Mouse (Mus musculus) liver, embryonic 14.5 days (tissue): ENCODE measurements around the gene Pxdc1. TPM values are rescaled to one million over a fixed set of nuclear protein-coding genes. Genes with fewer than 3 reads are reported as not detected.
A peak's percentile ranks its signal among the peaks of the same experiment; 100 is the strongest.

Source experiments
- ATAC-seq: fragments of 200-750 bp; cut with Nextera tagmentation; 2 replicates; pipeline ENCODE4 v1.8.0; 2017; ENCODE audit warnings: moderate number of reproducible peaks, mild to moderate bottlenecking, moderate library complexity; ENCODE audit not compliant: insufficient read depth
- DNase-seq, 3 experiments: peaks; one replicate each; pipeline ENCODE4 v3.0.0-alpha.2; 2012 to 2013; ENCODE audit warnings: low read depth in 3 of 3, low spot score in 3 of 3
- H3K27ac ChIP-seq: fragments of 300-500 bp; sonication (generic); 2 replicates; pipeline ENCODE4 v1.5.1; 2014; ENCODE audit warnings: moderate library complexity, mild to moderate bottlenecking, control low read depth, inconsistent platforms
- H3K27me3 ChIP-seq: fragments of 300-500 bp; sonication (generic); 2 replicates; pipeline ENCODE4 v1.6.1; 2014; ENCODE audit warnings: mild to moderate bottlenecking, low read length, moderate library complexity; ENCODE audit not compliant: control insufficient read depth, insufficient read depth
- H3K36me3 ChIP-seq: fragments of 300-500 bp; sonication (generic); replicated peaks from 2 replicates; pipeline ENCODE4 v1.6.1; 2014; ENCODE audit warnings: low read depth; ENCODE audit not compliant: control insufficient read depth, insufficient read depth
- H3K4me1 ChIP-seq, 2 experiments: fragments of 200-500 bp in 1 of 2; fragments of 300-500 bp in 1 of 2; sonication (generic) in 1 of 2; replicated peaks; 2 replicates each; pipeline ENCODE4 v1.6.1; 2012 to 2014; ENCODE audit warnings: antibody characterized with exemption in 1 of 2, inconsistent platforms in 1 of 2, low read length in 1 of 2; ENCODE audit not compliant: control insufficient read depth in 2 of 2, insufficient read depth in 2 of 2
- H3K4me2 ChIP-seq: fragments of 300-500 bp; sonication (generic); 2 replicates; pipeline ENCODE4 v1.6.1; 2014; ENCODE audit warnings: low read depth, mild to moderate bottlenecking, control low read depth, moderate library complexity
- H3K4me3 ChIP-seq, 2 experiments: fragments of 200-500 bp in 1 of 2; fragments of 300-500 bp in 1 of 2; sonication (generic) in 1 of 2; 2 replicates each; pipeline ENCODE4 v1.5.1; 2012 to 2014; ENCODE audit warnings: low read depth in 2 of 2, low read length in 2 of 2, mild to moderate bottlenecking in 2 of 2, control low read depth in 1 of 2, inconsistent platforms in 1 of 2, moderate library complexity in 1 of 2; ENCODE audit not compliant: insufficient read depth in 1 of 2
- H3K9ac ChIP-seq: fragments of 300-500 bp; sonication (generic); replicated peaks from 2 replicates; pipeline ENCODE4 v1.6.1; 2014; ENCODE audit warnings: mild to moderate bottlenecking, control low read depth, moderate library complexity
- H3K9me3 ChIP-seq: fragments of 300-500 bp; sonication (generic); 2 replicates; pipeline ENCODE4 v1.6.1; 2016; ENCODE audit warnings: low read length, mixed read lengths; ENCODE audit not compliant: control insufficient read depth
- CTCF ChIP-seq: IDR thresholded peaks from 2 replicates; pipeline ENCODE4 v1.5.1; 2016; ENCODE audit warnings: antibody characterized with exemption, low read depth, control low read depth
- EP300 ChIP-seq: IDR thresholded peaks from 2 replicates; pipeline ENCODE4 v1.6.1; 2016; ENCODE audit warnings: antibody characterized with exemption, low read depth
- WGBS: fragments of 180-500 bp; shearing (Covaris S2); extraction: QIAGEN DNeasy Blood & Tissue Kit; methylation state at CpG from one replicate; pipeline ENCODE4 v1.1.7; 2014; ENCODE audit not compliant: insufficient replicate concordance; 5-methylcytosine and 5-hydroxymethylcytosine counted together
- polyA plus RNA-seq, 2 experiments: library from polyadenylated mRNA; depleted of rRNA in 1 of 2; stranded (reverse) in 1 of 2; unstranded in 1 of 2; fragments of >200 nt; fragmentation: Nextera tagmentation in 1 of 2; extraction: Ambion mirVana in 1 of 2; gene quantifications; 2 replicates each; pipeline versions ENCODE4 v1.2.1 to v1.2.3; 2012 to 2014

Gene Pxdc1
- polyA plus RNA-seq, 2 experiments = 8.1 to 9.3 TPM

- ATAC-seq = no peak
- H3K9ac ChIP-seq = no peak overlapping the region
- H3K4me3 ChIP-seq = no peak overlapping the region
- no peak for TF ChIP-seq EP300
- no peak for TF ChIP-seq CTCF
- H3K27me3 ChIP-seq = peaks cover 10% of the 10 kb centered on the region
- no peak for DNase-seq
- H3K27ac ChIP-seq = no peak overlapping the region
- H3K4me2 ChIP-seq = no peak overlapping the region
- H3K36me3 ChIP-seq = no peaks in the 10 kb centered on the region
- no peaks in the 10 kb centered on the region for H3K9me3 ChIP-seq
- peaks cover 0 to 3% of the 10 kb centered on the region in 2 experiments; a peak in 1 of 4 replicates for H3K4me1 ChIP-seq
- WGBS = 62% methylated on average over 7 of the region's 7 CpGs
Measured at GRCm38 (mm10) chr13:34646240-34646750, 7.0 kb downstream of the Pxdc1 start.

GRCm38 (mm10) chr13:34645519-34645918 is 7.8 kb downstream of the Pxdc1 start:
- ATAC-seq (no peak), DNase-seq (no peak)
- Histone ChIP-seq H3K9me3 (no peaks in the 10 kb centered on the region), H3K27me3 (peaks cover 2% of the 10 kb centered on the region), H3K4me3 (no peak overlapping the region), H3K9ac (no peak overlapping the region), H3K36me3 (no peaks in the 10 kb centered on the region), H3K4me2 (no peak overlapping the region), H3K27ac (no peak overlapping the region), H3K4me1 (peaks cover 0 to 3% of the 10 kb centered on the region in 2 experiments; a peak in 1 of 4 replicates)
- TF ChIP-seq CTCF = no peak
- no peak for TF ChIP-seq EP300
- WGBS = 75% methylated on average over 5 of the region's 5 CpGs

DNA sequence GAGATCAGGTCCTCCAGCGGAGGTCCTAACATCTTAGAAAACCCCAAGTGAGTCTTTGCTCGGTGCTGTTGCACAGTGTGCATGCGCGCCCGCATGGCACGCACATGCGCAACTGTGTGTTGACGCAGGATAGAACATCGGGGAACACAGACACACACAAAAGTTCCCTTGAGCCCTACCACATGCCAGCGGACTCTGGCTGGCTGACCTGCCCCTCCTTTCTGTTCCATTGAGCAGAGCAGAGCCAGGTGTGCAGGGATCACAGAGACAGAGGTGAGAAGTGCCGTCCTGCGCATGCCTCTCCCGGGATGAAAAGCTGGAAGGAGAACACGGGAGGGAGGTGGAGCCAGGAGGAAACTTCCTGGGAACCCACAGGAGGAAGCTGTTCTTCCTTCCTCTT is 8.9 kb downstream of the Pxdc1 start:
- ATAC-seq (no peak), DNase-seq (no peak)
- H3K4me1 ChIP-seq = peaks cover 0 to 3% of the 10 kb centered on the region in 2 experiments; a peak in 1 of 4 replicates
- no peak overlapping the region for H3K4me3 ChIP-seq
- H3K4me2 ChIP-seq = no peak overlapping the region
- no peak overlapping the region for H3K27ac ChIP-seq
- TF ChIP-seq CTCF = no peak
- TF ChIP-seq EP300 = no peak
- no peaks in the 10 kb centered on the region for H3K36me3 ChIP-seq
- WGBS = 59% methylated on average over 14 of the region's 14 CpGs
- no peaks in the 10 kb centered on the region for H3K27me3 ChIP-seq
- H3K9ac ChIP-seq = no peak overlapping the region
- no peaks in the 10 kb centered on the region for H3K9me3 ChIP-seq

DNA sequence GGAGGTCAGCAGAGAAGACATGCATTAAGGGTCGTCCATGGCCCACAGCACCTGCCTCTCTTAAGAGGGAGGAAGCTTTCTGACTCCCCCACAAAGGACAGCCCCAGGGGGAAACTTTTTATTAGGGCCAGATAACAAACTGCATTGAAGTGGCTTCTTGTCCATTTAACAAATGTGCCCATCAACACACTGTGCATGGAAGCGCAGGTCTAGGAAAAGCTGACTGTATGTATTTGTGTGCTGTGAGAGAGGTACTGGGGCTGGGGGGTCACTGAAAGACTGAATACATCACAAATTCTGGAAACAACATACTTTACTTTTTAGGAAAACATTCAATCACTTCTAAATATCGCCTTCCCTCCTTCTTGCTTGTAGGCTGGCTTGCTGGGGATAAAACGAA is 9.4 kb downstream of the Pxdc1 start:
- Histone ChIP-seq H3K36me3 (no peaks in the 10 kb centered on the region), H3K9me3 (no peaks in the 10 kb centered on the region), H3K9ac (no peak overlapping the region), H3K4me2 (no peak overlapping the region), H3K4me1 (no peaks in the 10 kb centered on the region), H3K4me3 (no peak overlapping the region), H3K27me3 (no peaks in the 10 kb centered on the region), H3K27ac (no peak overlapping the region)
- WGBS = 56% methylated on average over 4 of the region's 4 CpGs
- no peak for DNase-seq
- TF ChIP-seq EP300 (no peak), CTCF (no peak)
- ATAC-seq = no peak

DNA sequence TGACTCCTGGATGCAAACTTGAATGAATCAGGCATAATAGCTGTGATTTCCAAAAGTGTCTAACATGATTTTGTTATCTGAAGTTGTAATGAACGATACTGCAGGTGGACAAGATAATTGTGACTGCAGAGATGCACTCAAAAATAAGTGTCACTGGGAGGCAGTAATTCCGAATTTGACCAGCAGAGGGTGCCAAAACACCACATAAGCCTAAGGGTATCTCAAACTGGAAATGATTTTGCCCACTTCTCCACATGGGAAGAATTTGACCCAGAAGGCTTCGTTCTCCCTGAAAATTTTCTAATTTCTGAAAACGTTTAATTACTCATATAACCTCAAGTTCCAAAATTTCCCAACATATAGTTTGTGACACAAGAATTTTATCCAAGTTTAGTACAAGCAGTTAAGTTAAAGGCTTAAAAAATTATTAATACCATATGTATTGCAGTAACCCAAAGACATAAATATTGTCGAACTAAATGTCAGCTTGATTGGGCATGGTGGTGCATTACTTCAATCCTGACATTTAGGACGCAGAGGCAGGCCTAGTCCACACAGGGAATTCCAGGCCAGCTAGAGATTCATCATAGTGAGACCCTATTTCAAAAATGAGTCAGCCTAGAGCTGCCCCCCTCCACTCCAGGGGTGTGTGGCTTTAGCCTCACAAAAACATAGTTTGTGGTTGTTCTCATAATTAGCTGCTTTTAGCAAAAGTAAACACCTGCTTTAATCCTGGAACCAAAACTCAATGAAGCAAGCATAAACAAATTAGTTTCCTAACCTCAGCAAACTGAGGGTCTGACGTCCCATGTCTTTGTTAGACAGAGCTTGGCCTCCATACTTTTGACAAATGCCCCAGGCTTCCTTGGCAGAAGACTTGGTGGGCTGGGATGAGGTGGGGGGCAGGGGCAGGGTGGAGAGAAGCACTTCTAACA is 10.1 kb downstream of the Pxdc1 start:
- DNase-seq = no peak
- TF ChIP-seq CTCF = peak; percentile 84
- TF ChIP-seq EP300 = no peak
- Histone ChIP-seq H3K9ac (no peak overlapping the region), H3K9me3 (no peaks in the 10 kb centered on the region), H3K27ac (no peak overlapping the region), H3K4me3 (no peak overlapping the region), H3K27me3 (no peaks in the 10 kb centered on the region), H3K4me1 (no peaks in the 10 kb centered on the region), H3K36me3 (no peaks in the 10 kb centered on the region), H3K4me2 (no peak overlapping the region)
- WGBS = 23% methylated on average over 7 of the region's 7 CpGs
- ATAC-seq = no peak
